Mouse (Mus musculus) ES-Bruce4 (cell line): Measurements from ENCODE around the gene Mat1a. TPM values are rescaled to one million over a fixed set of nuclear protein-coding genes. Genes with fewer than 3 reads are reported as not detected.

ENCODE experiments used
- H3K27ac ChIP-seq: 2 replicates; pipeline ENCODE4 v1.5.1; 2012; ENCODE audit warnings: low read length, inconsistent platforms; ENCODE audit not compliant: insufficient read depth
- H3K27me3 ChIP-seq: 2 replicates; pipeline ENCODE4 v1.6.1; 2012; ENCODE audit warnings: mild to moderate bottlenecking, low read length, inconsistent platforms; ENCODE audit not compliant: control insufficient read depth, poor library complexity, insufficient read depth, severe bottlenecking
- H3K36me3 ChIP-seq: 2 replicates; pipeline ENCODE4 v1.6.1; 2012; ENCODE audit warnings: inconsistent platforms, mild to moderate bottlenecking, low read length, moderate library complexity; ENCODE audit not compliant: control insufficient read depth, poor library complexity, insufficient read depth, severe bottlenecking
- H3K4me1 ChIP-seq: one replicate; pipeline ENCODE4 v1.8.1; 2011; ENCODE audit warnings: low read length; ENCODE audit not compliant: control insufficient read depth, insufficient read depth
- H3K4me3 ChIP-seq: 2 replicates; pipeline ENCODE4 v1.5.1; 2011; ENCODE audit warnings: low read depth, mild to moderate bottlenecking, low read length
- H3K9ac ChIP-seq: 2 replicates; pipeline ENCODE4 v1.6.1; 2012; ENCODE audit warnings: low read depth, mild to moderate bottlenecking, inconsistent platforms; ENCODE audit not compliant: poor library complexity, severe bottlenecking
- H3K9me3 ChIP-seq: replicated peaks from 2 replicates; pipeline ENCODE4 v1.6.1; 2012; ENCODE audit warnings: mild to moderate bottlenecking, low read length, inconsistent platforms; ENCODE audit not compliant: control insufficient read depth, poor library complexity, insufficient read depth, severe bottlenecking
- CTCF ChIP-seq: IDR thresholded peaks from one replicate; pipeline ENCODE4 v1.8.1; 2011; ENCODE audit warnings: low read depth, low read length
- EP300 ChIP-seq: IDR thresholded peaks from 2 replicates; pipeline ENCODE4 v1.6.1; 2011; ENCODE audit warnings: low read depth, low read length; ENCODE audit not compliant: insufficient read depth
- POLR2A ChIP-seq: IDR thresholded peaks from one replicate; pipeline ENCODE4 v1.8.1; 2011; ENCODE audit warnings: low read length; ENCODE audit not compliant: insufficient read depth
- polyA plus RNA-seq: library from polyadenylated mRNA; stranded (reverse); fragments of >200 nt; gene quantifications from 2 replicates; pipeline ENCODE4 v1.2.4, GENCODE M21; 2011; ENCODE audit warnings: low read depth; ENCODE audit not compliant: missing spikeins, insufficient read depth, insufficient read length

Mat1a gene
- polyA plus RNA-seq, 1 experiment: 0.52 TPM

DNA sequence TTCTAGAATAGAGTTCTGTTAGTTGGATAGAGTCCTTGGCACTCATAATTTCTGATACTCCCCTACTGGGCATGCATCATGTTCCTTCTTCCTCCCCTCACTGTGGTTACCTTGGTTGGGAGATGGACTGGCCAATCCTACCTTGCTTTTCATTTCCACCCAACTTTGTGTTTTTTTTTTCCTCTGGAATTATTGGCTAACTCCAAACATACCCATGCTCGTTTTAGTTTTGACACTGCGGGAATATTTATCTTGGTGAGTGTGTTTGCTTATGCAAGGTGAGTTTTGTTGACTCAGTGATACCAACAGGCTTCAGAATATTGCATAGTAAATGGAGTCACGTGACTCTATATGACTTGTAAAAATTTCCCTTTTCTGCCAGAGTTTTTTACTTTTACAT lies 4.1 kb upstream of the Mat1a start:
- Histone ChIP-seq H3K4me3 (no peak overlapping the region), H3K27me3 (no peaks in the 10 kb centered on the region), H3K9me3 (no peaks in the 10 kb centered on the region), H3K9ac (no peak overlapping the region), H3K36me3 (no peaks in the 10 kb centered on the region), H3K27ac (no peak overlapping the region), H3K4me1 (no peaks in the 10 kb centered on the region)
- no peak for TF ChIP-seq CTCF

GRCm38 (mm10) chr14:41101242-41101641 lies 3.6 kb upstream of the Mat1a start:
- H3K4me1 ChIP-seq: no peaks in the 10 kb centered on the region
- H3K36me3 ChIP-seq: no peaks in the 10 kb centered on the region
- no peaks in the 10 kb centered on the region for H3K9me3 ChIP-seq
- no peak overlapping the region for H3K4me3 ChIP-seq
- H3K27me3 ChIP-seq: no peaks in the 10 kb centered on the region
- H3K9ac ChIP-seq: no peak overlapping the region
- H3K27ac ChIP-seq: no peak overlapping the region
- TF ChIP-seq EP300: no peak
- no peak for TF ChIP-seq CTCF
- no peak for TF ChIP-seq POLR2A

DNA sequence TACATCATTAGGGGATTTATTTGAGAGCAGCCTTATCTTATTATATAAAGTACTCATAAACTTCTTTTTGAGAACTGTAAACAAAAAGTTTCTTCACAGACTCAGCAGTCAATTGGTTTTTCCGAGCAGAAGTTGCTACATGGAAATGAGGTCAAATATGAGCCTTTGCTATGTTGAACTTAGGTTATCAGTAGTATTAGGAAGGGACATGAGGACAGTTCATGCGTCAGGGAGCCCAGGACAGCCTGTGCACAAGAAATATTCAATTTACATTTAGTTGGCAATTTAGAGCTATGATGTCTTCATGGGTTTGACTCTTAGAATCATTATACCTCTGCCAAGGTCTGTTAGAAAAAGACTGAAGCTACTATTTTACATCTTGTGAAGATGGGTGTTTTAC lies 2.6 kb upstream of the Mat1a start:
- Histone ChIP-seq H3K27ac (no peak overlapping the region), H3K9me3 (no peaks in the 10 kb centered on the region), H3K4me3 (no peak overlapping the region), H3K36me3 (no peaks in the 10 kb centered on the region), H3K4me1 (no peaks in the 10 kb centered on the region), H3K27me3 (no peaks in the 10 kb centered on the region), H3K9ac (no peak overlapping the region)
- TF ChIP-seq POLR2A (no peak), EP300 (no peak), CTCF (no peak)

GRCm38 (mm10) chr14:41111031-41111668 lies 6.3 kb downstream of the Mat1a start:
- no peak overlapping the region for H3K9ac ChIP-seq
- H3K27ac ChIP-seq: no peak overlapping the region
- no peaks in the 10 kb centered on the region for H3K4me1 ChIP-seq
- H3K9me3 ChIP-seq: no peaks in the 10 kb centered on the region
- no peak for TF ChIP-seq POLR2A
- no peak for TF ChIP-seq EP300
- H3K4me3 ChIP-seq: no peak overlapping the region
- no peaks in the 10 kb centered on the region for H3K27me3 ChIP-seq
- no peaks in the 10 kb centered on the region for H3K36me3 ChIP-seq

DNA sequence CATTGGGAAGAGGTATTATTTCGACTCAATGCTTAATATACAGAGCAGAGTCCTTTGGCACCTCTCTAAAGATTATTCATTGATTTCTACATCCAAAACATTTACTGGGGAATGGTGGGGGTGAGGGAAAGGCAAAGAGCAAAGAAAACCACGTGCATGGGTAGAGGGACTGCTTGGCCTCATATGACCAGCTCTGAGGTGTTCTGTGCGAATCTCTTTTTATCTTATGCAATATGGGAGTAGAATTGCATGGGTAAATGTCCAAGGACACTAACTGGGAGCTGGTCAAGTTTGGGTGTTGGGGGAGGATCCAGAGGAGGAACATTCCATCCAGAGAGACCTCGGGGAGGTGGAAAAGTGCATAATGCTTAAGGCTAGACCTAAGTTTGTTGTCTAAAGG lies 8.1 kb downstream of the Mat1a start:
- no peaks in the 10 kb centered on the region for H3K36me3 ChIP-seq
- no peak overlapping the region for H3K4me3 ChIP-seq
- H3K9ac ChIP-seq: no peak overlapping the region
- H3K27ac ChIP-seq: no peak overlapping the region
- no peaks in the 10 kb centered on the region for H3K9me3 ChIP-seq
- H3K4me1 ChIP-seq: no peaks in the 10 kb centered on the region
- TF ChIP-seq POLR2A (no peak), CTCF (no peak), EP300 (no peak)
- no peaks in the 10 kb centered on the region for H3K27me3 ChIP-seq

GRCm38 (mm10) chr14:41116271-41116670 lies 11.4 kb downstream of the Mat1a start:
- no peak overlapping the region for H3K4me3 ChIP-seq
- H3K4me1 ChIP-seq: no peaks in the 10 kb centered on the region
- no peak overlapping the region for H3K27ac ChIP-seq
- no peaks in the 10 kb centered on the region for H3K9me3 ChIP-seq
- no peaks in the 10 kb centered on the region for H3K36me3 ChIP-seq
- TF ChIP-seq EP300: no peak
- no peak for TF ChIP-seq POLR2A
- no peak for TF ChIP-seq CTCF
- no peak overlapping the region for H3K9ac ChIP-seq
- no peaks in the 10 kb centered on the region for H3K27me3 ChIP-seq

GRCm38 (mm10) chr14:41124683-41125082 lies 19.8 kb downstream of the Mat1a start:
- Histone ChIP-seq H3K4me1 (no peaks in the 10 kb centered on the region), H3K36me3 (no peaks in the 10 kb centered on the region), H3K27me3 (no peaks in the 10 kb centered on the region), H3K9me3 (no peaks in the 10 kb centered on the region), H3K27ac (no peak overlapping the region), H3K4me3 (no peak overlapping the region), H3K9ac (no peak overlapping the region)
- TF ChIP-seq POLR2A (no peak), EP300 (no peak), CTCF (no peak)
